Mouse (Mus musculus) colon, adult 2 months (tissue): Measurements from ENCODE around the gene Gm5485. TPM values are rescaled to one million over a fixed set of nuclear protein-coding genes. Genes with fewer than 3 reads are reported as not detected.

Source experiments
- polyA plus RNA-seq: library from polyadenylated mRNA; depleted of rRNA; stranded (reverse); fragments of >200 nt; gene quantifications from 2 replicates; pipeline ENCODE4 v1.2.3, GENCODE M21; 2012; rRNA removed

The Gm5485 gene
- polyA plus RNA-seq, result 44.1 and 50.1 TPM in 2 replicates

GRCm38 (mm10) chr16:48412246-48412645 lies at the start of gene Gm5485:
Gene Gm5485, minus strand, starts transcription at chr16:48412416.

DNA sequence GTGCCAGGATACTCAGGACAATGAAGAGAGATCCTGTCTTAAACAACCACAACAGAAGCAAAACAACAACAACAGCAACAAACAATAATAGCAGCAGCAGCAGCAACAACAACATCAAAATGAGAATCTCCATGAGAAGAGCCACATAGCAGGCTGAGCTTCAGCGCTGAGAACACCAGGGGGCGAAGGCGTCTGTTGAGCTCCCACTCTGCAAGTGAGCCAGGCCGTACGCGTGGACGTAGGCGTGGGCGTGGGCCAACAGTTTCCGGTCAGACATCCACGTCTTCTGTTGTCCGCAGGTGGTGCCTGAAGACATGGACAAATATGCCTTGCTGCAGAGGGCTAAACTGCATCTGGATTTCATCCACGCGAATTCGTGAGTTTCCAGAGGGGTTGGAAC lies 18.8 kb upstream of the Gm5485 start, which contains the start of gene Morc1:
Gene Morc1, plus strand, starts transcription at position 211 of the 400 bp plus-strand sequence.

Other genes with a start within 250 kb of the Gm5485 start
- not detected in 2 replicates for gene Dppa4, start 128.7 kb downstream of the Gm5485 start, polyA plus RNA-seq
- gene Dppa2, start 108.5 kb downstream of the Gm5485 start, polyA plus RNA-seq, result not detected in 2 replicates
- gene Morc1, start 18.8 kb upstream of the Gm5485 start, polyA plus RNA-seq, result not detected in 2 replicates